Mouse (Mus musculus): ENCODE measurements around the gene Bbs10. TPM values are rescaled to one million over a fixed set of nuclear protein-coding genes. Genes with fewer than 3 reads are reported as not detected.

Bbs10 gene
- polyA plus RNA-seq, 1 experiment from 2014 or later: 4.6 TPM

GRCm38 (mm10) chr10:111320579-111320978, 22.1 kb downstream of the Bbs10 start:
- Histone ChIP-seq H3K27me3 (ENCODE audit: control insufficient read depth, insufficient read depth, low read length) (no peaks in the 10 kb centered on the region), H3K27ac (replicated peaks in 1 of 2; ENCODE audit: control insufficient read depth in 1 of 2, insufficient read depth in 1 of 2, low read depth in 2 of 2, low read length in 2 of 2) (no peak overlapping the region), H3K9ac (ENCODE audit: low read length) (no peak overlapping the region), H3K36me3 (ENCODE audit: control insufficient read depth, insufficient read depth, low read length) (no peaks in the 10 kb centered on the region), H3K9me3 (ENCODE audit: control insufficient read depth, low read length) (0 out of 2 replicates have a peak, but pooled peaks cover 3% of the 10 kb centered on the region), H3K4me3 (ENCODE audit: control insufficient read depth in 1 of 2, insufficient read depth in 1 of 2, low read depth in 1 of 2, low read length in 2 of 2) (no peak overlapping the region), H3K4me2 (ENCODE audit: low read length) (no peak overlapping the region), H3K4me1 (ENCODE audit: control insufficient read depth in 2 of 2, insufficient read depth in 2 of 2, low read length in 2 of 2) (no peaks in the 10 kb centered on the region)
- ATAC-seq (ENCODE audit: insufficient number of reproducible peaks, insufficient read depth, low FRiP score, low read depth): no peak

DNA sequence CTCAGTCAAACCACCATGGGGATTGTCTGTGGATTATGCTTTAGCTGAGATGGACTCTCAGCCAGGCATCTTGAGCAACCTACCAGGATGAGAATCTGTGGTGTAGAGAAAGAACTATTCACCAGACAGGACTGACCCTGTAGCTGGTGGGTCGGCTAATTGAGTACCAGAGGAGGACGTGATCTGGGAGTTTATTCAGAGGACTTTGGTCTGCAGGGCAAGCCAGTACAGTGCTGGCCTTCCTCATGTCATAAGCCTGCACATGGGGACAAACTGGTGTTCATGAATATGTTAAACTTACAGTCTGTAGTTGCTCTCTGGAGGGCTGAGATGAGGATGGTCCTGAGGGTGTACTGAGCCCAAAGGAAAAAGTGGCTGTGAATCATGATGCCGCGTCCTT, 29.5 kb downstream of the Bbs10 start:
- H3K9ac ChIP-seq (ENCODE audit: low read length): no peak overlapping the region
- no peaks in the 10 kb centered on the region for H3K9me3 ChIP-seq (ENCODE audit: control insufficient read depth, low read length)
- no peaks in the 10 kb centered on the region for H3K36me3 ChIP-seq (ENCODE audit: control insufficient read depth, insufficient read depth, low read length)
- 74% methylated on average over 4 of the region's 4 CpGs for WGBS
- H3K27me3 ChIP-seq (ENCODE audit: control insufficient read depth, insufficient read depth, low read length): no peaks in the 10 kb centered on the region
- H3K4me2 ChIP-seq (ENCODE audit: low read length): no peak overlapping the region
- no peaks in the 10 kb centered on the region for H3K4me1 ChIP-seq (ENCODE audit: control insufficient read depth in 2 of 2, insufficient read depth in 2 of 2, low read length in 2 of 2)
- no peak overlapping the region for H3K27ac ChIP-seq (replicated peaks in 1 of 2; ENCODE audit: control insufficient read depth in 1 of 2, insufficient read depth in 1 of 2, low read depth in 2 of 2, low read length in 2 of 2)
- ATAC-seq (ENCODE audit: insufficient number of reproducible peaks, insufficient read depth, low FRiP score, low read depth): no peak
- H3K4me3 ChIP-seq (ENCODE audit: control insufficient read depth in 1 of 2, insufficient read depth in 1 of 2, low read depth in 1 of 2, low read length in 2 of 2): no peak overlapping the region

DNA sequence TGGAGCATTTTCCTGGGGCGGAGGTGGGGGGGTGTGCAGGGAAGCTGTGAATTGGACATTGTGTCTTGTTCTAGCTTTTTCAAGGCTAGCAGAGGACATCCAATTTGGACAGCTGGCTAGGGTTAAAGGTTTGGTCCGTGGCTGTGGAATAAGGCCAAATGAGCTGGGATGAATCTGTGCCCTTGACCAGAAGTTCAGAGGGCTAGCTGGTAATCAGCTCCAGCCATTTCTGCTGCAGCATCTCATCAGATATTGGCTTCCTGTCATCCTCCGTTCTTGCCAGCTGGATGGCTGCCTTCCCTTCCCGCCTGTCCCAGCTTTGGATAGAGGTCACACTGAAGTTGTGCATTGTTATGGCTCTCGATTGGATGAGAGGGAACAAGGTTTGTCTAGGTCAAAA, 30.8 kb downstream of the Bbs10 start:
- Histone ChIP-seq H3K36me3 (ENCODE audit: control insufficient read depth, insufficient read depth, low read length) (no peaks in the 10 kb centered on the region), H3K27ac (replicated peaks in 1 of 2; ENCODE audit: control insufficient read depth in 1 of 2, insufficient read depth in 1 of 2, low read depth in 2 of 2, low read length in 2 of 2) (no peak overlapping the region), H3K4me1 (ENCODE audit: control insufficient read depth in 2 of 2, insufficient read depth in 2 of 2, low read length in 2 of 2) (no peaks in the 10 kb centered on the region), H3K4me3 (ENCODE audit: control insufficient read depth in 1 of 2, insufficient read depth in 1 of 2, low read depth in 1 of 2, low read length in 2 of 2) (no peak overlapping the region), H3K9me3 (ENCODE audit: control insufficient read depth, low read length) (no peaks in the 10 kb centered on the region), H3K9ac (ENCODE audit: low read length) (no peak overlapping the region), H3K4me2 (ENCODE audit: low read length) (no peak overlapping the region), H3K27me3 (ENCODE audit: control insufficient read depth, insufficient read depth, low read length) (no peaks in the 10 kb centered on the region)
- ATAC-seq (ENCODE audit: insufficient number of reproducible peaks, insufficient read depth, low FRiP score, low read depth): no peak
- WGBS: 68% methylated on average over 5 of the region's 5 CpGs

- Histone ChIP-seq H3K27ac (replicated peaks in 1 of 2; ENCODE audit: control insufficient read depth in 1 of 2, insufficient read depth in 1 of 2, low read depth in 2 of 2, low read length in 2 of 2) (no peak overlapping the region), H3K4me1 (ENCODE audit: control insufficient read depth in 2 of 2, insufficient read depth in 2 of 2, low read length in 2 of 2) (peaks cover 5 to 6% of the 10 kb centered on the region in 2 experiments; a peak in 3 of 4 replicates), H3K4me2 (ENCODE audit: low read length) (no peak overlapping the region), H3K36me3 (ENCODE audit: control insufficient read depth, insufficient read depth, low read length) (no peaks in the 10 kb centered on the region), H3K4me3 (ENCODE audit: control insufficient read depth in 1 of 2, insufficient read depth in 1 of 2, low read depth in 1 of 2, low read length in 2 of 2) (no peak overlapping the region), H3K27me3 (ENCODE audit: control insufficient read depth, insufficient read depth, low read length) (no peaks in the 10 kb centered on the region), H3K9ac (ENCODE audit: low read length) (no peak overlapping the region), H3K9me3 (ENCODE audit: control insufficient read depth, low read length) (no peaks in the 10 kb centered on the region)
- 93% methylated on average over 2 of the region's 2 CpGs for WGBS
- no peak for ATAC-seq (ENCODE audit: insufficient number of reproducible peaks, insufficient read depth, low FRiP score, low read depth)
Observed at GRCm38 (mm10) chr10:111334902-111335301, 36.4 kb downstream of the Bbs10 start.

DNA sequence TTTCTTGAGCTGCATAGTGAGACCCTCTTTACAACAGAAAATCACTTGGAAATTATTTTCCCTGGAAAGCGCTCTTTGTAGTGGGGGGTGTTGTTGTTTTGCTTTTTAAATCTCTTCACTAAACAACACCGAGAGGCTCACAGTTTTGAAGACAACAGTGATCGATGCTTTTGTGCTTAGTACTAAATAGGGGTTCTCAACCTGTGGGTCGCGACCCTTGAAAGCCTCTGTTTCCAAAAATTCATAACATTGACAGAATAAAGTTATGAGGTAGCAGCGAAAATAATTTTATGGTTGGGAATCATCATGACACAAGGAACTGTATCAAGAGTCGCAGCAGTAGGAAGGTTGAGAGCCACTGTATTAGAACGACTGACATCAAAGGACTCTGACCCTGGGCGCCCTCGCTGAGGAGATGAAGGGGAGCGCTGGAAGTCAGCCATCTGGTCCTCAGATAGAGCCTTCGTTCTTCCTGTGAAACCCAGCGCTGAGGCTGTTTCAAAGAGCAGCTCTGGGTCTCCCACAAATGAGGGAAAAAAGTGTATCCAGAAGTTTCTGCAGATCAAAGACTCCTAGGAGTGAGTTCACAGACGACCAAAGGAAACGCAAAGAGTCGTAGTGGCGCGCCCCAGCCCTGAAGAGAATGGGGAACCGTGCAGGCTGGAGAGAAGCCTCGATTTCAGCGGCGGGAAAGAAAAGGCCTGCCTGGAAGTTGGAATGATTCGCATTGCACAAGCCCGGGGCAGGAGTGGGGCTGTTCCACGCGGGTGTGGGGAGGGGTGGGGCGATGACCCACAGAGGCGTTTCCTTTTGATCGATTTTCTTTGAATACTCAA, 37.3 kb downstream of the Bbs10 start:
- ATAC-seq (ENCODE audit: insufficient number of reproducible peaks, insufficient read depth, low FRiP score, low read depth): no peak
- no peaks in the 10 kb centered on the region for H3K27me3 ChIP-seq (ENCODE audit: control insufficient read depth, insufficient read depth, low read length)
- 0 out of 2 replicates have a peak overlapping the region, but pooled peaks have one; percentile 3 for H3K9ac ChIP-seq (ENCODE audit: low read length)
- 18% methylated on average over 29 of the region's 29 CpGs for WGBS
- no peak overlapping the region for H3K27ac ChIP-seq (replicated peaks in 1 of 2; ENCODE audit: control insufficient read depth in 1 of 2, insufficient read depth in 1 of 2, low read depth in 2 of 2, low read length in 2 of 2)
- no peaks in the 10 kb centered on the region for H3K36me3 ChIP-seq (ENCODE audit: control insufficient read depth, insufficient read depth, low read length)
- peak overlapping the region; percentile 64 for H3K4me2 ChIP-seq (ENCODE audit: low read length)
- H3K9me3 ChIP-seq (ENCODE audit: control insufficient read depth, low read length): no peaks in the 10 kb centered on the region
- H3K4me3 ChIP-seq (ENCODE audit: control insufficient read depth in 1 of 2, insufficient read depth in 1 of 2, low read depth in 1 of 2, low read length in 2 of 2): peak overlapping the region; percentile 12 to 25; a peak in 3 of 4 replicates
- peaks cover 5 to 6% of the 10 kb centered on the region in 2 experiments; a peak in 3 of 4 replicates for H3K4me1 ChIP-seq (ENCODE audit: control insufficient read depth in 2 of 2, insufficient read depth in 2 of 2, low read length in 2 of 2)

DNA sequence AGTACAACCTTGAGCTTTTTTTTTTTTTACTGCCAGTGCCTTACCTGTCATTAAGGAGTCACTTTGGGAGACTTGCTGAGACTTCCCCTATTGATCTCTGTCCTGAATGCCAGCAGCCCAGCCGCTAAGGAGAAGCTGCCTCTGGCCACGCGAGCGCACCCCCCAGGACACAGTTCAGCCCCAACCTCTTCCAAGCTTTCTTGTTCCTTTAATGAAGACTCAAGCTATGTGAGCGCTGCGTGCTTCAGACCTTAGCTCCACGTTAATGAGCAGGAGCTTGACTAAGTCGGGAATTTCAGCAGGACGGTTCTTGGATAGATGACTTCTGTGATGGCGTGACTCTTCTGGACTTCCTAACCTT, 37.9 kb downstream of the Bbs10 start:
- no peaks in the 10 kb centered on the region for H3K36me3 ChIP-seq (ENCODE audit: control insufficient read depth, insufficient read depth, low read length)
- no peak for ATAC-seq (ENCODE audit: insufficient number of reproducible peaks, insufficient read depth, low FRiP score, low read depth)
- no peaks in the 10 kb centered on the region for H3K27me3 ChIP-seq (ENCODE audit: control insufficient read depth, insufficient read depth, low read length)
- peak overlapping the region in 1 of 2 experiments; percentile 25; a peak in 2 of 4 replicates for H3K4me3 ChIP-seq (ENCODE audit: control insufficient read depth in 1 of 2, insufficient read depth in 1 of 2, low read depth in 1 of 2, low read length in 2 of 2)
- peak overlapping the region; percentile 64 for H3K4me2 ChIP-seq (ENCODE audit: low read length)
- 12% methylated on average over 10 of the region's 10 CpGs for WGBS
- 0 out of 2 replicates have a peak overlapping the region, but pooled peaks have one; percentile 3 for H3K9ac ChIP-seq (ENCODE audit: low read length)
- H3K27ac ChIP-seq (replicated peaks in 1 of 2; ENCODE audit: control insufficient read depth in 1 of 2, insufficient read depth in 1 of 2, low read depth in 2 of 2, low read length in 2 of 2): no peak overlapping the region
- peaks cover 5 to 6% of the 10 kb centered on the region in 2 experiments; a peak in 3 of 4 replicates for H3K4me1 ChIP-seq (ENCODE audit: control insufficient read depth in 2 of 2, insufficient read depth in 2 of 2, low read length in 2 of 2)
- no peaks in the 10 kb centered on the region for H3K9me3 ChIP-seq (ENCODE audit: control insufficient read depth, low read length)

GRCm38 (mm10) chr10:111339296-111339695, 40.8 kb downstream of the Bbs10 start:
- H3K4me3 ChIP-seq (ENCODE audit: control insufficient read depth in 1 of 2, insufficient read depth in 1 of 2, low read depth in 1 of 2, low read length in 2 of 2): no peak overlapping the region
- WGBS: 65% methylated on average over 11 of the region's 11 CpGs
- H3K27me3 ChIP-seq (ENCODE audit: control insufficient read depth, insufficient read depth, low read length): no peaks in the 10 kb centered on the region
- H3K27ac ChIP-seq (replicated peaks in 1 of 2; ENCODE audit: control insufficient read depth in 1 of 2, insufficient read depth in 1 of 2, low read depth in 2 of 2, low read length in 2 of 2): no peak overlapping the region
- no peaks in the 10 kb centered on the region for H3K36me3 ChIP-seq (ENCODE audit: control insufficient read depth, insufficient read depth, low read length)
- no peaks in the 10 kb centered on the region for H3K9me3 ChIP-seq (ENCODE audit: control insufficient read depth, low read length)
- no peak for ATAC-seq (ENCODE audit: insufficient number of reproducible peaks, insufficient read depth, low FRiP score, low read depth)
- H3K4me2 ChIP-seq (ENCODE audit: low read length): no peak overlapping the region
- no peak overlapping the region for H3K9ac ChIP-seq (ENCODE audit: low read length)
- H3K4me1 ChIP-seq (ENCODE audit: control insufficient read depth in 2 of 2, insufficient read depth in 2 of 2, low read length in 2 of 2): peaks cover 5 to 6% of the 10 kb centered on the region in 2 experiments; a peak in 3 of 4 replicates
